Mouse (Mus musculus): ENCODE measurements around the gene Socs4.

Socs4 gene

DNA sequence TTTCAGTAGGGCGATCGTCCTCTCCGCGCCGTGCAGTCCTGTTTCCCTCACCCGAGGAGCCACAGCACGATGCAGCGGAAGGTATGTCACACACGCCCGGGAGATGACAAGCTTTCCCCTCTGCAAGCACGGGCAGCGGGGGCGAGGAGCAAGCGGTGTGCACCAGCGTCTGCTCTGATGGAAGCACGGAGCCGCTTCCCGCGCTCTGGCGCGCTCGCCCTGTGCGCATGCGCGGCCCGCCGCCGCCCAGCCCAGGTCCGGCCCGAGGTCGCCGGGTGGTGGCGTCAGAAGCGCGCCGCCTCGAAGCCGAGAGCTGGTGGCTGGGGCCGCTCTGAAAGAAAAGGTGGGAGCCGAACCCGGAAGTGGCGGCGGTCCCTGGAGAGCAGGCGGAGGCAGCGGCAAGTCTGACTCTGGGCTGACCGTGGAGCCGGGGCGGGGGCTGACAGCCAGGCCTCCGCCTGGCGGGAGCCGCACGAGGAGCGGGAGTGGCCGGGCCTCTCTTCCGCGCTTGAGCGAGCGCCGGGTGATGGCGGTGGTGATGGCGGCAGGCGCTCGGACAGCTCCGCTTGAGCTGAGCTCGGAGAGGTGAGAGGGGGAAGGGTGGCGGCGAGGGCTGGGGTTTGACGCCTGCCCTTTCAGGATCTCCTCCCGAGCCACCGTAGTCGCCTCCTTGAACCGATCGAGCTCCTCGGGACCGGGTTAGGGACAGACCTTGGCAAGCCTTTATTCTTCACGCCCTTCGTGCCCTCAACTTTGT lies at the start of gene Socs4, which contains the start of gene Wdhd1:
Gene Socs4 (plus strand): TSS at position 295 of the 757 bp plus-strand sequence.
Gene Wdhd1 (minus strand): TSS at position 221 of the 757 bp plus-strand sequence.
- no peak; the same call in 1 of the 2 replicates for TF ChIP-seq GATA4 (IDR thresholded peaks at IDR 0.05; ENCODE audit: insufficient replicate concordance, low read length)

DNA sequence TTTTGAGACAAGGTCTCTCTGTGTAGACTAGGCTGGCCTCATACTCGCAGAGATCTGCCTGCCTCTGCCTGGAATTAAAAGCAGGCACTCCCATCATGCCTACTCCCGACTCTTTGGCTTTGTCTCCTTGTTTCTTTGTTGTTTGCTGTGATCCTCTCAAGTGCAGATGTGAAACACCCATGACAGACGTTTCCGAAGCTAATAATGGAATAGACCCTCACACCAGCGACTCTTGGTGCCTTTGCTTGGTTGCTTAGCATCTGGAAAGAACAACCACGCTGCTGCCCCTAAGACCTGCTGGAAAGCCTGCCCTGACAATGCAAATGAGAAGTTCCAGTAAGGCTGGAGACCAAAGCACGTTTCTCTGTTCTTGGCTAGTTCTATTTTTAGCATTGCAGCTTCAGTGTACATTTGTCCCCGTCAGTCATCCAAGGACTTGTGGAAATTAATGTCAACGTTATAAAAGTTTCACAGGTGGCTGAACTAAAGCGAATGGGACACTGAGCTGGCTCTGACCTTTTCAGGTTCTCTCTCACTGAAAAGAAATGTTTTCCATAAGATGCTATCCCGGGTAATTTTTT lies 46.8 kb upstream of the Socs4 start:
- no peak for TF ChIP-seq GATA4 (IDR thresholded peaks at IDR 0.05; ENCODE audit: insufficient replicate concordance, low read length)

DNA sequence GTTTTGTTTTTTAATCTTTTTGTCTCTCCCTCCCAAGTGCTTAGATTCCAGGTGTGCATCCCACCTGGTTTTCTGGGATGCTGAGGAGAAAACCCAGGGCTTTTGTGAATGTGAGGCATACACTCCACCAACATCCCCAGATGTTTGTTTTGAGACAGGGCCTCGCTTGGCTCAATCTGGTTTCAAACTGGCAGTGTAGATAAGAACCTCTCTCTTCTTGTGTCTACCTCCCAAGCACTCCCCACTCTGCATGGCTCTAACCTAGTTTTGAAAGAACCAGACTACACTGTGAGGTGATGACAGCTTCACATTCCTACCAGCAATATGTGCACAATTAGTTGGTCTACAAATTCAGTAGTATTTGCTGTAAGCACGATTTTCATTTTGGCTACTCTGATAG lies 43.1 kb upstream of the Socs4 start:
- TF ChIP-seq GATA4 (IDR thresholded peaks at IDR 0.05; ENCODE audit: insufficient replicate concordance, low read length): no peak

DNA sequence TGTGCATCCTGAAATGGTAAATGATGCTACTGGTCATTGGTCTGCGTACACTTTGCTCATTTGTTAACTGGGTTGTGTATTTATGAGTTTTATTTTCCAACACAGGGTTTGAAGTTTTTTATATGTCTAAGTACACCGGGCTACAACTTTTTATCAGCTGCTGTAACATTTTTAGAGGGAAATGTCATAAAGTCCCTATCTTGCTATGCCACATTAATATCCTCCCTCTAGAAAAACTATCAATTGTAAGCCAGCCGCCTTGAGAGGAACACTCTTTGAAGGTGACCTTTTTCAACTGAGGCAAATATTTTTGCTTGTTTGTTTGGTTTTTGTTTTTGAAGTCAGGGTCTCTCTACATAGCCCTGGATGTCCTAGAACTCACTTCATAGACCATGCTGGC lies 42.7 kb upstream of the Socs4 start:
- no peak for TF ChIP-seq GATA4 (IDR thresholded peaks at IDR 0.05; ENCODE audit: insufficient replicate concordance, low read length)

DNA sequence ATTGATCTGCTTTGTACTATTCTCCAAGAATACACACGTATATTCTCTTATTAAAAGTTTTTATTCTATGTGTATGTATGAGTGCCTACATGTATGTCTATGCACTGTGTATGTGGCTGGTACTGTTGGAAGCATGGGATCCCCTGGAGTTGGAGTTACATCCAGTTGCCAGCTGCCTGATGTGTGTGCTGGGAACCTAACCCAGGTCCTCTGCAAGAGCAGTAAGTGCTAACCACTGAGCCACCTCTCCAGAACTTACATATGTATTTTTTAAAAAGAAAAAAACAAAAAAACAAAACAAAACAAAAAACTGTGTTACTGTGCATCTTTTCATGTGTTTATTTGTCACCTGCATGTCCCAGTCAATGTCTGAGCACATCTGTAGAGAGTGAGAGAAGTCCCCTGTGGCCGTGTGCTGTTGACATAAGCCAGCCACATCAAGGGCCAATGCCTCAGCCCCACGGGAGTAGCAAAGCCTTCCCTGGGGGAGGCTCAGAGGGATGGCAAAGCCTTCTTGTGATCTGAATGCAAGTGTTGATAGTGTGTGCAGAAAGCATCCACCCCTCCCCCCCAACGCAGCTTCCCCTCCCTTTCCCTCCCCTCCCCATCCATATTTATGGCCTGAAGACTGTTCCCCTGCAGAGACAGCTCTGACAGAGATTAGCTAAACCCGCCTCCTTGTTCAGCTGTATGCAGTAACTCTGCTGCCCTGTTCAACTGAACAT lies 42.0 kb upstream of the Socs4 start:
- TF ChIP-seq GATA4 (IDR thresholded peaks at IDR 0.05; ENCODE audit: insufficient replicate concordance, low read length): no peak

DNA sequence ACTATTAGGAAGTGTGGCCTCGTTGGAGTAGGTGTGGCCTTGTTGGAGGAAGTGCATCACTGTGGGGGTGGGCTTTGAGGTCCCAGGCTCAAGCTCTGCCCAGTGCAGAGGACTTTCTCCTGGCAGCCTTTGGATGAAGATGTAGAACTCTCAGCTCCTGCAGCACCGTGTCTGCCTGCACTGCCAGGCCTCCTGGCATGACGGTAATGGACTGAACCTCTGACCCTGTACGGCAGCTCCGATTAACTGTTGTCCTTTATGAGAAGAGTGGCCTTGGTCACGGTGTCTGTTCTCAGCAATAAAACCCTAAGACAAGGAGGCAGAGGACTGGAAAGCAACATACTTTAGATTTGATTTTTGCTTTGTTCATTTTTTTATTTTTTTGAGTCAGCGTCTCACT lies 40.2 kb upstream of the Socs4 start:
- no peak for TF ChIP-seq GATA4 (IDR thresholded peaks at IDR 0.05; ENCODE audit: insufficient replicate concordance, low read length)

DNA sequence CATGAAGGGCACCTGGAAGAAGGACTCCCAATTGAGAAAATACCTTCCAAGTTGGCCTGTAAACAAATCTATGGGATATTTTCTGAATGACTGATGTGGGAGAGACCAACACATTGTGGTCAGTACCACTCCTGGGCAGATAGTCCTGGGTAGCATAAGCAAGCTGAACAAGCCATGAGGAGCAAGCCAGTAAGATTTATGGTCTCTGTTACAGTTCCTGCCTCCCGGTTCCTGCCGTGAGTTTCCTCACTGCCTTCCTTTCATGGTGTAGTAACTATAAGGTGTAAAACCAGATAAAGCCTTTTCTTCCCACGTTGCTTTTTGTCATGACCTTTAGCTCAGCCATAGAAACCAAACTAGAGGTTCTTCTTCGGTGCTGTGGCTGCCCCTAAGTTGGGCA lies 39.4 kb upstream of the Socs4 start:
- no peak for TF ChIP-seq GATA4 (IDR thresholded peaks at IDR 0.05; ENCODE audit: insufficient replicate concordance, low read length)

DNA sequence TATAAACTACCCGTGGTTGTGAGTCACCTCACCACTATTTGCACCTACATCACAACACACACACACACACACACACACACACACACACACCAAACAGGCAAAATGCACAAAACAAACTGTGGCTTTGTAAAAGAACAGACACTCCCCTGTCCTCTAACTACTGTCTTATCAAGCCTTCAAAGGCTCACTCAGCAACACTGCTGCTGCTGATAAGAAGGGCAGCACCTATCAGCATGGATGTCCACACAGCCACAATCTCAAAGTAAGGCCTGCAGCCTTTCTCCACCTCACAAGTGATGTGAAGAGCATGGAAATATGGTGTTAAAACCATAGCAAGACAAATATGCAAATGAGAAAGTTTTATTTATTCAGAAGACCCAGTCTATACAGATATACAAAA lies 36.1 kb upstream of the Socs4 start:
- TF ChIP-seq GATA4 (IDR thresholded peaks at IDR 0.05; ENCODE audit: insufficient replicate concordance, low read length): no peak

DNA sequence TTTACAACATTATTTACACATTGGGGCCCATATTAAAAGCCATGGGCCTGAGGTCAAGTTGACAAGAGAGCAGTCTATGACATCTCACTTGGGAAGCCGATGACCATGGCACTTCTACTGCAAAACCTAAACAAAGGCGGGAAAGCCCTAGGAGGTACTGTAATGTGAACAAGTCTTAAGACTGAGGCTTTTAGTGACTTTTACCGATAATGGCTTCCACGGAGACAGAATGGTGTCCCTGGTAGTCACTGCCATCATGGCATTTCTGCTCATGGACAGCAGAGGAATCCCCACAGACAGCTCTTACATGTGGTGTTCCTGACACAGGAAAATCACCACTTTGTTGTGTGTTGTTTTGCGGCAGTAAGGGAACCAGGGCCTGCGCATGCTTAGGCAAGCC lies 35.7 kb upstream of the Socs4 start:
- no peak for TF ChIP-seq GATA4 (IDR thresholded peaks at IDR 0.05; ENCODE audit: insufficient replicate concordance, low read length)

DNA sequence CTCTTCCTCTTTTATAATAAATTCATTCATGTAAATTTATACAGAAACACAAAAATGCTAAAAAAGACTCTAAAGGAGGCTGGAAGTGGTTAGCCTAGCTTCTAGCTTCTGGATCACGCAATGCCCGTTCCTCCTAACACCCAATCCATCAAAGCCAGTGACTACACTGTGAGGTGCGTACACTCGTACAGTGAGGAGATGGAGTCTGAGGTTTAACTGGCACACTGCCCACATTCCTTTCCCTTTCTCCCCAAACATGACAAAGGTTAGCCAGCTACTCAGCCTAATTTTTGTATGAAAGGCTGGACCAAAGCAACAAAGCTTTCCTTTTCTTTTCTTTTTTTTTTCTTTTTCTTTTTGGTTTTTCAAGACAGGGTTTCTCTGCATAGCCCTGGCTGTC lies 34.0 kb upstream of the Socs4 start:
- TF ChIP-seq GATA4 (IDR thresholded peaks at IDR 0.05; ENCODE audit: insufficient replicate concordance, low read length): no peak

DNA sequence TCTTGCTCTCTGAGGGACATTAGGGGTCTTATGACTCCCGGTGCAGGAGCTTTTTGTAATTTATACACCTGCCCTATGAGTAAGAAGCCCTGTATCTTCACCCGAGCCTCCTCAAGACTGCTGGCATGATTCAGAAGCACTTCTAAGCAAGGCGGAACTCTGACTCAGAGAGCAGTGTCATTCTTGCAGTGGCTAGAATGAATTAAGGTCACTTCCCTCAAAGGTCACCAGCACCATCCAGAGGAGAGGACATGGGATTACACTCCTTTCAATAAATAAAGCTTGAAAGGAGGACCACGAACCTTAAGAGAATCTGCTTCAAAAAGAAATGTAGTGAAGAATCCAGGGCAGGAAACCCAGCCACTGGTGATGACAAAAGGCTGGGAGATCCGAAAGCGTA lies 26.9 kb upstream of the Socs4 start:
- TF ChIP-seq GATA4 (IDR thresholded peaks at IDR 0.05; ENCODE audit: insufficient replicate concordance, low read length): no peak

DNA sequence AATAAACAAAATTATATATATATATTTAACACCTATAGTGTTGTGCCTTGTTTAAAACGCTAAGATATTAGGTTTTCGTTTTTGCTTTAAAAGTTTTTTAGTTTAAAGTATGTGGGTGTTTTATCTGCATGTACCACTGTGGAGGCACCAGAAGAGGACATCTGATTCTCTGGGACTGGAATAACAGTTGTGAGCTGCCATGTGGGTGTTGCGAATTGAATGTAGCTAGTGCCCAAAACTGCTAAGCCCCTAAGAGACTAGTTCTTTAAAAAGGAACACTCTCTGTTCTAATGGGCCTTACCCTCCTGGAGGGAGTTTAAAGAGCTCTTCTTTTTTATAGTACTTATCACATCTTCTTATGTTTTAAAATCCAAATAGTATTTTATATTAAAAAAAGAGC lies 11.9 kb upstream of the Socs4 start:
- TF ChIP-seq GATA4 (IDR thresholded peaks at IDR 0.05; ENCODE audit: insufficient replicate concordance, low read length): no peak

DNA sequence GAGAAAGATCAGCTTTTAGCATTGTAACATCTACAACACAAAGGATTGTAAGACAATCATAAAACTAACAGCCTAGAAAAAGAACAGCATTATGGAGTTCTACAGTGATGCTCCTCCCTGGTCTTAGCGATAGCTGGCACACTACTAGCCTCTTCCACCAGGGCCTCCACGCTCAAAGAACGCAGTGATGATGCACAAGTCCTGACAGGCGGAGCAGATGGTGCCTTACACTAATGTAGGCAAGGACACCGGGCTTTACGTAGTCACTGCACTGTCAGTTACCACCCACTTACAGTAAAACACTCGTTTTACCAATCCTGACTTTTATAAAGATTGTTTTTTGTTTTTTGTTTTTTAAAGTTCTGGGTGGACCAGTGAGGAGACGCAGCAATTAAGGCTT lies 10.9 kb upstream of the Socs4 start:
- TF ChIP-seq GATA4 (IDR thresholded peaks at IDR 0.05; ENCODE audit: insufficient replicate concordance, low read length): no peak

DNA sequence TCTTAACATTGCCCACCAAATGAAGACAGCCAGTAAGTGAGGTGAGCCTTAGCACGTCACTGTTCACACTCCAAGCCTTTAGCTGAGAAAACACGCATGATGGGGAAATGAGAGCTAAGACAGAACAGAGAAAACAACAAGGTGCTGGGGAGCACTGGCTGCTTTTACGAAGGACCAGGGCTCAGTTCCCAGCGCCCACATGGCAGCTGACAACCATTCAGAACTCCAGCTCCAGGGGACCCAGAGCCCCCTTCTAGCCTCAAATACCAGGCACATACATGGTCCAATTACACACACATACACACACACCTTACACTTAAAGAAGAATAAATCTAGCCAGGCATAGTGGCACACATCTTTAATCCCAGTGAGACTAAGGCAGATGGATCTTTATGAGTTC lies 7.7 kb upstream of the Socs4 start:
- TF ChIP-seq GATA4 (IDR thresholded peaks at IDR 0.05; ENCODE audit: insufficient replicate concordance, low read length): no peak

DNA sequence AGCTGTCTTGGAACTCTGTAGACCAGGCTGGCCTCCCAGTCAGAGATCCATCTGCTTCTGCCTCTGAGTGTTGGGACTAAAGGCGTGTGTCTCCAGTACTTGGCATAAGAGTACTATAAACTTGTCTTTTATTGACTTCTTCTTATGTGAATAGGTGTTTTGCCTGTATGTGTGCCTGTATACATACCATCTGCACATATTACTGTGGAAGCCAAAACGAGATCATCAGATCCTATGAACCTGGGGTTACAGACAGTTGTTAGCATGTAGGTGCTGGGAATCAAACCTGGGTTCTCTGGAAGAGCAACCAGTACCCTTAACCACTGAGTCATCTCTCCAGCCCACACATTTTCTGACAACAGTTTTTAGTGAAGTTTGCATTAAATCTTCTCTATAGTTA lies 7.0 kb upstream of the Socs4 start:
- TF ChIP-seq GATA4 (IDR thresholded peaks at IDR 0.05; ENCODE audit: insufficient replicate concordance, low read length): no peak

DNA sequence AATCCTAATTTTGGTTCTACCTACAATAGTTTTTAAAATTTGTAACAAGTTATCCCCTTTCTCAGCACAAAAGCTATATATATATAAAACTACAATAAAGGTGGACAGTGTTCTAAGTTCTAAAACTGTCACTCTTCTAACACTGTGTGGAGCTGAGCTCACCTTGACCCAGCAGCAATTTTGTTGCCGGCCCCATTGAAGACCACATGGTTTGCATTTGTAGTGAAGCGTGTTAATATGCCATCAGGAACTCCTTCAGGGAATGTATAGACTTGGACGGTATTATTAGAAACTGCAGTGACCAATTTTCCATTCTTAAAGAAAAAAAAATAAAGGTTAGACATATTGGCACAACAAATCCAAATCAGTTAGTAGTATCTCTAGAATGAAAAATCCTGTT lies 3.0 kb upstream of the Socs4 start:
- no peak for TF ChIP-seq GATA4 (IDR thresholded peaks at IDR 0.05; ENCODE audit: insufficient replicate concordance, low read length)

All from liver, adult (tissue).